Mouse (Mus musculus): ENCODE results near the gene Exoc3l2. TPM values are rescaled to one million over a fixed set of nuclear protein-coding genes. Genes with fewer than 3 reads are reported as not detected.

Gene Exoc3l2
- polyA plus RNA-seq, 2 experiments: 1.9 to 3.5 TPM

- whole genome bisulfite sequencing: 83% methylated on average over 8 of the region's 8 CpGs
- H3K9ac ChIP-seq (ENCODE audit: low read depth, low read length, severe bottlenecking): no peak overlapping the region
- ATAC-seq (ENCODE audit: low FRiP score, low read depth) (no peak), DNase-seq (ENCODE audit: low spot score) (no peak)
- H3K27me3 ChIP-seq (ENCODE audit: control insufficient read depth, insufficient read depth, low read length): peaks cover 8% of the 10 kb centered on the region
- H3K27ac ChIP-seq (replicated peaks; ENCODE audit: low read depth, low read length): no peak overlapping the region
- no peak overlapping the region for H3K4me2 ChIP-seq (replicated peaks; ENCODE audit: low read depth, low read length, severe bottlenecking)
- TF ChIP-seq POLR2A (IDR thresholded peaks at IDR 0.05; ENCODE audit: borderline replicate concordance, extremely low read depth, insufficient read depth, insufficient read length): no peak
- no peak overlapping the region for H3K4me3 ChIP-seq (replicated peaks; ENCODE audit: low read length)
- H3K4me1 ChIP-seq (ENCODE audit: control insufficient read depth, insufficient read depth, low read length): no peaks in the 10 kb centered on the region
- H3K36me3 ChIP-seq (ENCODE audit: control insufficient read depth, insufficient read depth, low read length): no peaks in the 10 kb centered on the region
- H3K9me3 ChIP-seq (ENCODE audit: control insufficient read depth, low read length): no peaks in the 10 kb centered on the region
Measured at GRCm38 (mm10) chr7:19483281-19483680, 20.1 kb downstream of the Exoc3l2 start.

- peaks cover 30% of the 10 kb centered on the region for H3K27me3 ChIP-seq (ENCODE audit: control insufficient read depth, insufficient read depth, low read length)
- DNase-seq (ENCODE audit: low spot score) (no peak), ATAC-seq (ENCODE audit: low FRiP score, low read depth) (no peak)
- no peak overlapping the region for H3K4me3 ChIP-seq (replicated peaks; ENCODE audit: low read length)
- no peaks in the 10 kb centered on the region for H3K36me3 ChIP-seq (ENCODE audit: control insufficient read depth, insufficient read depth, low read length)
- no peak for TF ChIP-seq POLR2A (IDR thresholded peaks at IDR 0.05; ENCODE audit: borderline replicate concordance, extremely low read depth, insufficient read depth, insufficient read length)
- H3K27ac ChIP-seq (replicated peaks; ENCODE audit: low read depth, low read length): no peak overlapping the region
- no peaks in the 10 kb centered on the region for H3K9me3 ChIP-seq (ENCODE audit: control insufficient read depth, low read length)
- no peaks in the 10 kb centered on the region for H3K4me1 ChIP-seq (ENCODE audit: control insufficient read depth, insufficient read depth, low read length)
- H3K4me2 ChIP-seq (replicated peaks; ENCODE audit: low read depth, low read length, severe bottlenecking): no peak overlapping the region
- 60% methylated on average over 1 of the region's 1 CpGs for WGBS
- no peak overlapping the region for H3K9ac ChIP-seq (ENCODE audit: low read depth, low read length, severe bottlenecking)
Measured at GRCm38 (mm10) chr7:19485488-19485887, 22.4 kb downstream of the Exoc3l2 start.

GRCm38 (mm10) chr7:19486549-19486948, 23.4 kb downstream of the Exoc3l2 start:
- Histone ChIP-seq H3K9me3 (ENCODE audit: control insufficient read depth, low read length) (no peaks in the 10 kb centered on the region), H3K4me2 (replicated peaks; ENCODE audit: low read depth, low read length, severe bottlenecking) (no peak overlapping the region), H3K27me3 (ENCODE audit: control insufficient read depth, insufficient read depth, low read length) (peaks cover 41% of the 10 kb centered on the region), H3K4me1 (ENCODE audit: control insufficient read depth, insufficient read depth, low read length) (peaks cover under 1% of the 10 kb centered on the region; the same call in 1 of the 2 replicates), H3K9ac (ENCODE audit: low read depth, low read length, severe bottlenecking) (no peak overlapping the region), H3K36me3 (ENCODE audit: control insufficient read depth, insufficient read depth, low read length) (no peaks in the 10 kb centered on the region), H3K27ac (replicated peaks; ENCODE audit: low read depth, low read length) (no peak overlapping the region), H3K4me3 (replicated peaks; ENCODE audit: low read length) (no peak overlapping the region)
- no peak for TF ChIP-seq POLR2A (IDR thresholded peaks at IDR 0.05; ENCODE audit: borderline replicate concordance, extremely low read depth, insufficient read depth, insufficient read length)
- WGBS: 87% methylated on average over 7 of the region's 7 CpGs
- DNase-seq (ENCODE audit: low spot score): no peak
- ATAC-seq (ENCODE audit: low FRiP score, low read depth): no peak

GRCm38 (mm10) chr7:19489525-19489924, 26.4 kb downstream of the Exoc3l2 start:
- Histone ChIP-seq H3K4me2 (replicated peaks; ENCODE audit: low read depth, low read length, severe bottlenecking) (peak overlapping the region; percentile 32), H3K27ac (replicated peaks; ENCODE audit: low read depth, low read length) (no peak overlapping the region), H3K4me3 (replicated peaks; ENCODE audit: low read length) (peak overlapping the region; percentile 21), H3K36me3 (ENCODE audit: control insufficient read depth, insufficient read depth, low read length) (no peaks in the 10 kb centered on the region), H3K27me3 (ENCODE audit: control insufficient read depth, insufficient read depth, low read length) (peaks cover 49% of the 10 kb centered on the region), H3K9me3 (ENCODE audit: control insufficient read depth, low read length) (no peaks in the 10 kb centered on the region), H3K4me1 (ENCODE audit: control insufficient read depth, insufficient read depth, low read length) (peaks cover 5% of the 10 kb centered on the region; the same call in 1 of the 2 replicates), H3K9ac (ENCODE audit: low read depth, low read length, severe bottlenecking) (no peak overlapping the region)
- 9% methylated on average over 27 of the region's 31 CpGs for WGBS
- DNase-seq (ENCODE audit: low spot score): no peak
- TF ChIP-seq POLR2A (IDR thresholded peaks at IDR 0.05; ENCODE audit: borderline replicate concordance, extremely low read depth, insufficient read depth, insufficient read length): no peak
- no peak for ATAC-seq (ENCODE audit: low FRiP score, low read depth)

GRCm38 (mm10) chr7:19491731-19492130, 28.6 kb downstream of the Exoc3l2 start:
- ATAC-seq (ENCODE audit: low FRiP score, low read depth): no peak
- peaks cover 49% of the 10 kb centered on the region for H3K27me3 ChIP-seq (ENCODE audit: control insufficient read depth, insufficient read depth, low read length)
- H3K27ac ChIP-seq (replicated peaks; ENCODE audit: low read depth, low read length): no peak overlapping the region

More at GRCm38 (mm10) chr7:19491731-19492130, 28.6 kb downstream of the Exoc3l2 start:
- H3K4me3 ChIP-seq (replicated peaks; ENCODE audit: low read length): peak overlapping the region; percentile 20
- under 1% methylated on average over 26 of the region's 26 CpGs for WGBS
- H3K9me3 ChIP-seq (ENCODE audit: control insufficient read depth, low read length): no peaks in the 10 kb centered on the region
- H3K4me1 ChIP-seq (ENCODE audit: control insufficient read depth, insufficient read depth, low read length): peaks cover 5% of the 10 kb centered on the region; the same call in 1 of the 2 replicates
- TF ChIP-seq POLR2A (IDR thresholded peaks at IDR 0.05; ENCODE audit: borderline replicate concordance, extremely low read depth, insufficient read depth, insufficient read length): no peak
- H3K9ac ChIP-seq (ENCODE audit: low read depth, low read length, severe bottlenecking): 0 out of 2 replicates have a peak overlapping the region, but pooled peaks have one; percentile 41
- no peaks in the 10 kb centered on the region for H3K36me3 ChIP-seq (ENCODE audit: control insufficient read depth, insufficient read depth, low read length)
- DNase-seq (ENCODE audit: low spot score): no peak
- H3K4me2 ChIP-seq (replicated peaks; ENCODE audit: low read depth, low read length, severe bottlenecking): peak overlapping the region; percentile 38
